Mouse (Mus musculus): Measurements from ENCODE around the gene Gprin1. TPM values are rescaled to one million over a fixed set of nuclear protein-coding genes. Genes with fewer than 3 reads are reported as not detected.

The Gprin1 gene
- polyA plus RNA-seq, 1 experiment from 2014 or later, result not detected

- Histone ChIP-seq H3K27ac (ENCODE audit: low read length) (no peak overlapping the region), H3K4me3 (ENCODE audit: low read length) (no peak overlapping the region), H3K4me1 (ENCODE audit: control insufficient read depth, insufficient read depth, low read length) (no peaks in the 10 kb centered on the region), H3K9ac (ENCODE audit: low read length) (no peak overlapping the region), H3K4me2 (ENCODE audit: low read depth, low read length) (no peak overlapping the region), H3K27me3 (ENCODE audit: control insufficient read depth, insufficient read depth, low read length) (0 out of 2 replicates have a peak, but pooled peaks cover 2% of the 10 kb centered on the region), H3K36me3 (ENCODE audit: control insufficient read depth, insufficient read depth) (no peaks in the 10 kb centered on the region), H3K9me3 (replicated peaks; ENCODE audit: control insufficient read depth, low read length) (no peaks in the 10 kb centered on the region)
- 32% methylated on average over 4 of the region's 4 CpGs for WGBS
- ATAC-seq (replicated peaks; ENCODE audit: extremely low read depth, insufficient read depth, low FRiP score), result no peak
These were observed 35.3 kb downstream of the Gprin1 start for GRCm38 (mm10) chr13:54714393-54714792.

- Histone ChIP-seq H3K27ac (ENCODE audit: low read length) (no peak overlapping the region), H3K4me1 (ENCODE audit: control insufficient read depth, insufficient read depth, low read length) (no peaks in the 10 kb centered on the region), H3K9ac (ENCODE audit: low read length) (no peak overlapping the region), H3K27me3 (ENCODE audit: control insufficient read depth, insufficient read depth, low read length) (no peaks in the 10 kb centered on the region; the same call in 1 of the 2 replicates), H3K4me2 (ENCODE audit: low read depth, low read length) (no peak overlapping the region), H3K36me3 (ENCODE audit: control insufficient read depth, insufficient read depth) (no peaks in the 10 kb centered on the region), H3K9me3 (replicated peaks; ENCODE audit: control insufficient read depth, low read length) (no peaks in the 10 kb centered on the region), H3K4me3 (ENCODE audit: low read length) (no peak overlapping the region)
- 65% methylated on average over 3 of the region's 3 CpGs for WGBS
- ATAC-seq (replicated peaks; ENCODE audit: extremely low read depth, insufficient read depth, low FRiP score), result no peak
These were observed 38.8 kb downstream of the Gprin1 start for GRCm38 (mm10) chr13:54710866-54711265.

GRCm38 (mm10) chr13:54704890-54705289 is 44.8 kb downstream of the Gprin1 start:
- Histone ChIP-seq H3K27me3 (ENCODE audit: control insufficient read depth, insufficient read depth, low read length) (peaks cover 5% of the 10 kb centered on the region; the same call in 1 of the 2 replicates), H3K4me2 (ENCODE audit: low read depth, low read length) (no peak overlapping the region), H3K36me3 (ENCODE audit: control insufficient read depth, insufficient read depth) (no peaks in the 10 kb centered on the region), H3K9ac (ENCODE audit: low read length) (no peak overlapping the region), H3K4me1 (ENCODE audit: control insufficient read depth, insufficient read depth, low read length) (no peaks in the 10 kb centered on the region), H3K9me3 (replicated peaks; ENCODE audit: control insufficient read depth, low read length) (no peaks in the 10 kb centered on the region), H3K4me3 (ENCODE audit: low read length) (no peak overlapping the region), H3K27ac (ENCODE audit: low read length) (no peak overlapping the region)
- WGBS, result 37% methylated on average over 6 of the region's 6 CpGs
- ATAC-seq (replicated peaks; ENCODE audit: extremely low read depth, insufficient read depth, low FRiP score), result no peak

- no peak for ATAC-seq (replicated peaks; ENCODE audit: extremely low read depth, insufficient read depth, low FRiP score)
- no peaks in the 10 kb centered on the region for H3K4me1 ChIP-seq (ENCODE audit: control insufficient read depth, insufficient read depth, low read length)
- no peaks in the 10 kb centered on the region for H3K36me3 ChIP-seq (ENCODE audit: control insufficient read depth, insufficient read depth)
- no peak overlapping the region for H3K27ac ChIP-seq (ENCODE audit: low read length)
- H3K9me3 ChIP-seq (replicated peaks; ENCODE audit: control insufficient read depth, low read length), result no peaks in the 10 kb centered on the region
- peaks cover 5% of the 10 kb centered on the region; the same call in 1 of the 2 replicates for H3K27me3 ChIP-seq (ENCODE audit: control insufficient read depth, insufficient read depth, low read length)
- no peak overlapping the region for H3K4me2 ChIP-seq (ENCODE audit: low read depth, low read length)
- 61% methylated on average over 7 of the region's 7 CpGs for WGBS
- H3K9ac ChIP-seq (ENCODE audit: low read length), result no peak overlapping the region
- no peak overlapping the region for H3K4me3 ChIP-seq (ENCODE audit: low read length)
These were observed 47.2 kb downstream of the Gprin1 start for GRCm38 (mm10) chr13:54702507-54702906.

GRCm38 (mm10) chr13:54701243-54701642 is 48.4 kb downstream of the Gprin1 start, which contains the start of gene Cdhr2:
Gene Cdhr2 (plus strand): TSS chr13:54701461.
- peaks cover 5% of the 10 kb centered on the region; the same call in 1 of the 2 replicates for H3K27me3 ChIP-seq (ENCODE audit: control insufficient read depth, insufficient read depth, low read length)
- 69% methylated on average over 5 of the region's 5 CpGs for WGBS
- ATAC-seq (replicated peaks; ENCODE audit: extremely low read depth, insufficient read depth, low FRiP score), result no peak
- H3K9ac ChIP-seq (ENCODE audit: low read length), result no peak within 1 kb of the TSS
- no peak within 1 kb of the TSS for H3K4me2 ChIP-seq (ENCODE audit: low read depth, low read length)
- H3K4me1 ChIP-seq (ENCODE audit: control insufficient read depth, insufficient read depth, low read length), result no peaks in the 10 kb centered on the region
- no peak within 1 kb of the TSS for H3K27ac ChIP-seq (ENCODE audit: low read length)
- no peaks in the 10 kb centered on the region for H3K9me3 ChIP-seq (replicated peaks; ENCODE audit: control insufficient read depth, low read length)
- H3K36me3 ChIP-seq (ENCODE audit: control insufficient read depth, insufficient read depth), result no peaks in the 10 kb centered on the region
- no peak within 1 kb of the TSS for H3K4me3 ChIP-seq (ENCODE audit: low read length)

GRCm38 (mm10) chr13:54695479-54696230 is 54.0 kb downstream of the Gprin1 start:
- Histone ChIP-seq H3K27ac (ENCODE audit: low read length) (no peak overlapping the region), H3K4me3 (ENCODE audit: low read length) (no peak overlapping the region), H3K36me3 (ENCODE audit: control insufficient read depth, insufficient read depth) (no peaks in the 10 kb centered on the region), H3K9ac (ENCODE audit: low read length) (no peak overlapping the region), H3K4me1 (ENCODE audit: control insufficient read depth, insufficient read depth, low read length) (peaks cover 27% of the 10 kb centered on the region), H3K27me3 (ENCODE audit: control insufficient read depth, insufficient read depth, low read length) (no peaks in the 10 kb centered on the region), H3K9me3 (replicated peaks; ENCODE audit: control insufficient read depth, low read length) (no peaks in the 10 kb centered on the region), H3K4me2 (ENCODE audit: low read depth, low read length) (no peak overlapping the region)
- ATAC-seq (replicated peaks; ENCODE audit: extremely low read depth, insufficient read depth, low FRiP score), result no peak
- WGBS, result 87% methylated on average over 11 of the region's 11 CpGs

GRCm38 (mm10) chr13:54694348-54695060 is 55.2 kb downstream of the Gprin1 start:
- Histone ChIP-seq H3K4me2 (ENCODE audit: low read depth, low read length) (peak overlapping the region; percentile 73), H3K4me1 (ENCODE audit: control insufficient read depth, insufficient read depth, low read length) (peaks cover 30% of the 10 kb centered on the region), H3K27me3 (ENCODE audit: control insufficient read depth, insufficient read depth, low read length) (no peaks in the 10 kb centered on the region), H3K4me3 (ENCODE audit: low read length) (peak overlapping the region; percentile 56), H3K36me3 (ENCODE audit: control insufficient read depth, insufficient read depth) (no peaks in the 10 kb centered on the region), H3K27ac (ENCODE audit: low read length) (peak overlapping the region; percentile 93), H3K9ac (ENCODE audit: low read length) (peak overlapping the region; percentile 72), H3K9me3 (replicated peaks; ENCODE audit: control insufficient read depth, low read length) (no peaks in the 10 kb centered on the region)
- ATAC-seq (replicated peaks; ENCODE audit: extremely low read depth, insufficient read depth, low FRiP score), result peak; percentile 69
- WGBS, result 15% methylated on average over 26 of the region's 26 CpGs

- ATAC-seq (replicated peaks; ENCODE audit: extremely low read depth, insufficient read depth, low FRiP score), result peak; percentile 98
- Histone ChIP-seq H3K27me3 (ENCODE audit: control insufficient read depth, insufficient read depth, low read length) (no peaks in the 10 kb centered on the region), H3K4me1 (ENCODE audit: control insufficient read depth, insufficient read depth, low read length) (peaks cover 35% of the 10 kb centered on the region), H3K9me3 (replicated peaks; ENCODE audit: control insufficient read depth, low read length) (no peaks in the 10 kb centered on the region), H3K27ac (ENCODE audit: low read length) (peak within 1 kb of the TSS; percentile 93), H3K4me2 (ENCODE audit: low read depth, low read length) (peak within 1 kb of the TSS; percentile 98), H3K36me3 (ENCODE audit: control insufficient read depth, insufficient read depth) (no peaks in the 10 kb centered on the region), H3K9ac (ENCODE audit: low read length) (peak within 1 kb of the TSS; percentile 95), H3K4me3 (ENCODE audit: low read length) (peak within 1 kb of the TSS; percentile 97)
- whole genome bisulfite sequencing, result under 1% methylated on average over 81 of the region's 92 CpGs
These were observed 55.9 kb downstream of the Gprin1 start, which contains the start of gene Rnf44 for GRCm38 (mm10) chr13:54693558-54694347. Gene Rnf44 (minus strand): TSS chr13:54693907.
